Mouse (Mus musculus): ENCODE results near the gene Ppm1f.
"Not testable (repeated sequence)": the region's sequence is repeated elsewhere in the genome, so short reads cannot be mapped to it uniquely, and the experiment has no call there.

The Ppm1f gene

DNA sequence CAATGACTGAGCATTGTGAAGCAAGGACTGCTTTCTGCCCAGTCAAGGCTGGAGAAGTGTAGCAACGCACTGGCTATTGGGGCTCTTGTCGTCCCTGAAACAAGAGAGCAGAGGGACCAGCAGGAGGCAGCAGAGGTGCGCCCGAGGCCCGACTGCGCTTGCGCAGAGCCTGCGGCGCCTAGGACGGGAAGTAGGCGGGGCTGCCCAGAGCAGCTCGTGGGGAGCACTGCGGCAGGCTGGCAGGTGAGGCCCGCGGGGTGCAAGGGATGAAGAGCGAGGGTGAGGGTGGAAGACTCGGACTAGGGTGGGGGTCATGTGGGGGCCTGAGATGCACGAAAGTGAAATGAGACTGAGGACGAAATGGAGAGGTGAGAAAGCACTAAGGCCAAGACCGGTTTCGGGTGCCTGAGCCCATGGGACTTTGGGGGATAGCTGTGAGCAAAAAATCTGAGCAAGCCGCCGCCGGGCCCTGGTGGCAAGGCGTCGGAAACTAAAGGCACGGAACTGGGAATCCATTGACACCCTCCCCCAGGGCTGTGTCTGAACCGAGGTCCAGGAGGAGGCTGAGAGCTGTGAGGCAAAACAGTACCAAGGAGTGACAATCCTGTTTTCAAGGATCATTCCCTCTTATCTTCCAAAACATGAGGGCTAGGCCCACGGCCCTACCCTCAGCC lies at the start of gene Ppm1f:
TSS of gene Ppm1f (plus strand) at position 88 of the 674 bp plus-strand sequence.
- DNase-seq (ENCODE audit: low read depth): peak; percentile 98

DNA sequence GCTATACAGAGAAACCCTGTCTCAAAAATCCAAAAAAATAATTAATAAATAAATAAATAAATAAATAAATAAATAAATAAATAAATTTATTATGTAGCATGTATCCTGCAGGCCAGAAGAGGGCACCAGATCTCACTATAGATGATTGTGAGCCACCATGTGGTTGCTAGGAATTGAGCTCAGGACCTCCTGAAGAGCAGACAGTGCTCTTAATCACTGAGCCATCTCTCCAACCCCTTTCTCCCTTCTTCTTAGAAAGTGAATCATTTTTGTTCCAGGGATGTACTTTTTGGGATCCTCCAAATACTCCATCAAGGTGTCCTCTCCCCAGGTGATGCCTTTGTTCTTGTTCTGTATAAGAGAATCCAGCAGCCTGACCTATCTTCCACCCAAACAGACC lies 47.1 kb upstream of the Ppm1f start:
- DNase-seq (ENCODE audit: low read depth): no peak

DNA sequence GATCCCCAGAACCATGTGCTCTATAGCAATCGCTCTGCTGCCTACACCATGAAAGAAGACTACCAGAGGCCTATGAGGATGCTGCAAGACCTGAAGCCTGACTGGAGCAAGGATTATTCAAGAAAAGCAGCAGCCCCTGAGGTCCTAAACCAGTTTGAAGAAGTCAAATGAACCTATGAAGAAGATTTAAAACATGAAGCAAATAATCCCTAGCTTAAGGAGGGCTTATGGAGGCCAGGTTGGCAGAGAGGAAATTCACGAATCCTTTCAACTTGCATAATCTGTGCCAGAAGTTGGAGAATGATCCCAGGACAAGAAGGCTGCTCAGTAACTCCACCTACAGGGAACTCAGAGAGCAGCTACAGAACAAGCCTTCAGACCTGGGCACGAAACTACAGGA lies 43.9 kb upstream of the Ppm1f start:
- no peak for DNase-seq (ENCODE audit: low read depth)

DNA sequence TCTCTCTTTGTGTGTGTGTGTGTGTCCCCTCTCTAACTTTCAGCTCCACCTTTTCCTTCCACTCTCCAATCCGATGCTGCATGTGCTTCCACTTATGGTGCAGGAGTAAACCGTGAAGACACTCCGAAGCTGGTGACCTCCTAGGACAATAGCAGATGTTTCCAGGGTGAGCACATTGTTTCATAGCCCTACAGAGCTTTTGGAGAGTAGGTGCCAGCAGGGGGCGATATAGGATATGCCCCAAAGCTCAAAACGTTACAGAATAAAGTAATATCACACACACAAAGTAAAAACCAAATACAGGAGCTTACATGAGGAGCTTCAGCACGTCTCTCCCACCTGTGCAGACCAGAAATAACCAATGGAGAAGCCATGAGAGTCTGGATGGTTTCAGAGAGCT lies 41.4 kb upstream of the Ppm1f start:
- DNase-seq (ENCODE audit: low read depth): peak; percentile 86

DNA sequence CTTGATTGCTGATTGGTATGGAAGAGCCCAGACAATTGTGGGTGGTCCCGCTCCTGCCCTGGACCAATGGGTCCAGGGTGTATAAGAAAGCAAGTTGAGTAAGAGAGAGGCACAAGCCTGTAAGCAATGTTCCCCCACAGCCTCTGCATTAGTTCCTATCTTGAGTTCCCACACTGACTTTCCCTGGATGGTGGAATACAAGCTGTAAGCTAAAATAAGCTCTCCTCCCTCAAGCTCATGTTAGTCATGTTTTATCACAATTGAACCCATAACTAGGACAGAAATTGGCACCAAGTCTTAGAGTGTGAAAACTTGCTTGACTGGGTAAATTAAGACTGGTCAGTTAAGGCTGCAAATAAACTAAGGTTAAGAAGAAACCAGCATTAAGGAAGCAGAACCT lies 40.7 kb upstream of the Ppm1f start:
- DNase-seq (ENCODE audit: low read depth): no peak

DNA sequence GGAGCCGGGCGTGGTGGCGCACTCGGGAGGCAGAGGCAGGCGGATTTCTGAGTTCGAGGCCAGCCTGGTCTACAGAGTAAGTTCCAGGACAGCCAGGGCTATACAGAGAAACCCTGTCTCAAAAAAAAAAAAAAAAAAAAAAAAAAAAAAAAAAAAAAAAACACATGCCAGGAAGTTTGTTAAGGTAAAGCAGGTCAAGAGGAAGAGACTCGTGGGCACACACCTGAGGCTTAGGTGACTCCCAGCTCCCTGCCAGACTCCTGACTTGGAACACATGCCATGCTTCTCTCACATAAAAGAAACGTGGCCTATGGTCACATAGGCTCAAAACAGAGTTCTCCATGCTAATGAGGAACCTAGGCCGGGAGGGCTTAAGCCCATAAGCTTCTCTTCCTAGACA lies 40.2 kb upstream of the Ppm1f start:
- not testable (repeated sequence) for DNase-seq (ENCODE audit: low read depth)

DNA sequence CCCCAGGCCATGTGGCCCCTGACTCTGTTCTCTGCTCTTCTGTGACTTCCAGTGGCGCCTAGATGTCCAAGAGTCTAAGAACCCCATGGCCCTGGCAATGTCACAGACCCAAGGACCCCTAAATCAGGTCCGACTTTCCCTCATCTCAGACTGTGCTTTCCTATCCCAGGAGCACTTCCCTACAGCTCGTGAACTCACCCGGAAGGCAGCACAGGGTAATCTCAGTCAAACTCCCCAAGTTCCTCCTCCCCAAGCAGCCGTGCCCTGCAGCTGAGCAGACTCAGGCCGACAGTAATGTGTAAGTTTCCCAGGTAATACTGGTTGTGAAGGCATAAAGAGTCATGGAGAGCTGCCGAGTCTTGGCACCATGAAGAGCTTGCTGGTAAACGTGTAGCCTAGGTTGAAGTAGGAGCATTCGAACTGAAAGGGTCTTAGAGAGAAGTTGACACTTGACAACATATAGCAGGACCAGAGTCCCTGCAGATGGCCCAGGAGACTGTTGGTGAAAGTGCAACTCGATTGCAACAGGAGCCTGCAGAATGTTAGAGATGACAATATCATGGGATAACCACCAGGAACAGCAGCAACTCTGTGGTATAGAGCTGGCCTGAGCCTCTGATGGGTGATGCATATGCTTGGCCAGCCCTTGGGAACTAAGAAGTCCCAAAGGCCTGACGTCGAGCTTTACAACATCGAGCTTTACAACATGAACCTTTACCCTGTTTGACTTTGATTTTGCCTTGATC lies 39.4 kb upstream of the Ppm1f start:
- no peak for DNase-seq (ENCODE audit: low read depth)

DNA sequence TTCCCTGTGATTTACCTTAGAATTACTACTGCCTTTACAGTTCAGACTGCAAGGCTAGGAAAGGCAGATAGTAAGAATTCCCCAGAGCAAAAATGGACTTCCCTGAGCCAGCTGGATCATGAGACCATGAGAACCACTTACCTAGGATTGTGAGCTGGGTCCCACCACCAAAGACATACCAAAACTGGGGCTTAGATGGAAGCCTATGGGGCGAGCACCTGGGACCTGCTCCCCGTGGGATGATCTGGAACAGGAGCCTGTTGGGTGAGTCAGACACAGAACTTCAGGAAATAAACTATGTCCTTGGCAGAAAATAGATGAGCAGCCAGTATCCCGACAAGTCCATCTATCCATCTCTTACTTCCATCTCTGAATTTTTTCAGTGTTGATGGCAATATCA lies 34.0 kb upstream of the Ppm1f start:
- DNase-seq (ENCODE audit: low read depth): no peak

DNA sequence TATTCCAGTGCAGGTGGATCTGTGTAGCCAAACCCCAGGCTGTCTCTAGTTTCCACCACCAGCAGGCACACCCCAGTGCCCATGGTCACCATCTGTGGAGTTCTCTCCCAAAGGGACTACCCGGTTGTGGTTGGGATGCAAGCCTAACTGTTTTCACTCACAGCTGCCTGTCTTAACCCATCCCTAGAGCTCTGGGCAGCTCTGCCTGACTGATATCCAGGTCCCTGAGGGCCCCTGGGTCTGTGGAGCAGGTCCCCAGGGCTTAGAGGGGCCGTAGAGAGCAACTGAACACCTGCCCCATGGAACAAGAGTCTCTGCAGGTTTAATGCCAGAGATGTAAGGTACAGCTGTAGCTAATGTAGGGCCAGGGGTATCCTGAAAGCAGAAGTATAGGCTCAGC lies 32.3 kb upstream of the Ppm1f start, which contains the start of gene Igll1:
TSS of gene Igll1 (minus strand) at position 8 of the 400 bp plus-strand sequence.
- no peak for DNase-seq (ENCODE audit: low read depth)

DNA sequence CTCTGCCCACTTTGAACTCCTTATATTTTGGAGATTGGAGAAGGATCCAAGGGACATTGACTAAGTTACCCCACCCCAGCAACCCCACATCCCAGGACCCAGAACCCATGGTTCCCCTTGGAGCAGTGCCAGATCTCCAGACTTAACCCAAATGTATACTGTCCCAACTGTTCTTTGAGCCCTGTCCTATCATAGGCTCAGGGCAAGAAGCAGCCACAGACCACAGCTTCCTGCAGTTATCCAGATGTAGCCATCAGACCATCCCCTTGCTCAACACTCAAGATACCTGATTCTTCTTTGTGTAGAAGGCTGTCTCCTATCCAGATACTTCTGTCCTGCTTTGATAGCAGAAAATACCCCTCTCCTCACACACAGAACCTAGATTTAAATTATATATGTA lies 31.1 kb upstream of the Ppm1f start:
- DNase-seq (ENCODE audit: low read depth): peak; percentile 28

DNA sequence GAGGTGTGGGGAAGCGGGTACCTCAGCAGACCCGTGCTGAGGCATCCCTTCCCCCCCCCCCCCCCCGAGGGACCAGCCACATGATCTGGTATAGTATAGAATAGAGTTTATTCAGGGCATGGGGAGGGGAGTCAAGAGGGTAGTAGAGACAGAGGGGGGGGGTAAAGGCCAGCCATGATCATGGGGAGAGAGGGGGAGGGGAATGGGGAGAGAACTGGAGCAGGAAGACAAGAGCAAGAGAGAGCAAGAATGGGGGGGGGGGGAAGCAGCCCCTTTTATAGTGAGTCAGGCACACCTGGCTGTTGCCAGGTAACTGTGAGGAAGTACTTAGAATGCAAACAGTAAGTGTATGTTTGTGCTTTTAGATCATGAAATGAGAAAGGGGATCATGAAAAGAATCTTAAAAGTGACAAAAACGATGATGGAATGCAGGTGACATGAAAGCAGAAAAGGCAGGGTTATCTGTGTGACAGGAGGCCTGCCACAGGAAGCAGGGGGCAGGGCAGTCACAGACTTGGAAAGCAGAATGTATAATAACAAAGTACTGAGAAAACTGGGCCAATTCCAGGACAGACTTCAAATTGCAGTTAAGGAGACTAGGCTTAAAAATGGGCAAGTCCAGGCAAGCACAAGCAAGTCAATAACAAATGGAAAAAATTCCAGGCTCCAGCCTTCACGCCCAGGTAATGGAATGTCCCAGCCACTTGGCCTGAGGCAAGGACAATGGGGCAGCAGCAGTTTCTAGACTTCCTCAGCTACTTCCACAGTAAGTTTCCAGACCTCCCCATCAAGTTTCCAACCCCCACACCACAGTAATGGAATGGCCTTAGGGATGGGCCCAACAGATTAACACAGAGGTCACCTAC lies 30.3 kb upstream of the Ppm1f start:
- peak; percentile 70 for DNase-seq (ENCODE audit: low read depth)

DNA sequence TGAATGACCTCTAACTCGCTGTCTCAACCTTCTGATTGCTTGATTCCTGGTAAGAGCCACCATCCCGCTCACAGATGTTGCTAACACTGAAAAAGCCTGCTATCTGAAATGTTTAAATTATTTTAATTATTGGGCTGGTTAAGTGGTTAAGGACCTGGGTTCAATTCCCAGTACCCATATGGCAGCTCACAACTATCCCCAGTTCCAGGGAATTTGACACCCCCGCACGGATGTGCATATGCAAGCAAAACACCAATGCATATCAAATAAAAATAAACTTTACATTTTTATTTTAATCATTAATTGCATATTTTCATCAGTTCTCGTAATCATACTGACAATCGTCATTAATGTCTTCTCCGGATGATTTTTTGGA lies 26.0 kb upstream of the Ppm1f start:
- DNase-seq (ENCODE audit: low read depth): no peak

DNA sequence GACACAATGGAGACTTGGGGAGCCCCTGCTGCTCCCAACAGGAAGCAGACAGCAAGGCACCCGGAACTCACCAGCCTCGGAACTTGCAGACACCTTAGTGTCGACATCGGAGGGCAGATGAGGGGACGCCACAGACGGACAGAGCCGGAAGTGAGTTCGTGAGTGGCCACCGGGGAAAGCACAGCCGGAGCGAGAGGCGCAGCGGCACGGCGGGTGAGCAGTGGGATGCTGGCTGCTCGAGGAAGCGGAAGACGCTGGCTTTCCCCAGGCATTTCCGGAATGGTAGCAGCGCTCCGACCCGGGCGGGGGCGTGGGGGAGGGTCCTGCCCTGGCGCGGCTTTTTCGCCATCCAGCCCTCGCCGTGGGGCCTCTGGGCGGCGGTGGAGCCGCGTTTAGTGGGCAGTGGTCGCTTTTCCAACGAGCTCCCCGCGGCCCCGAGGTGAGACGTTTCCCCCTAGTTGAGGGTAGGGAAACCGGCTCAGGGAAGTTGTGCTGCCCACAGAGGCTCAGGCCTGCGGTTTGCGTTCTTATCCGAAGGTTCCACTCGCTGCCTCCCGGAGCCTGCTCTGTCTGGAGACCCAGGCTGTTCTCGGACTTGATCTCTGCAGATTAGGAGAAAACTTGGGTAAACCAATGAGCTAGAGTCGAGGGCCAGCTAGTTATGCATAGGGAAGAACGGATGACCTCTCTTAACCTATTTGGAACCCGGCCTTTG lies 25.5 kb upstream of the Ppm1f start, which contains the start of the genes Top3b and Vpreb1:
TSS of gene Top3b (plus strand) at position 120 of the 715 bp plus-strand sequence.
TSS of gene Vpreb1 (minus strand) at position 227 of the 715 bp plus-strand sequence.
- peak; percentile 95 for DNase-seq (ENCODE audit: low read depth)

DNA sequence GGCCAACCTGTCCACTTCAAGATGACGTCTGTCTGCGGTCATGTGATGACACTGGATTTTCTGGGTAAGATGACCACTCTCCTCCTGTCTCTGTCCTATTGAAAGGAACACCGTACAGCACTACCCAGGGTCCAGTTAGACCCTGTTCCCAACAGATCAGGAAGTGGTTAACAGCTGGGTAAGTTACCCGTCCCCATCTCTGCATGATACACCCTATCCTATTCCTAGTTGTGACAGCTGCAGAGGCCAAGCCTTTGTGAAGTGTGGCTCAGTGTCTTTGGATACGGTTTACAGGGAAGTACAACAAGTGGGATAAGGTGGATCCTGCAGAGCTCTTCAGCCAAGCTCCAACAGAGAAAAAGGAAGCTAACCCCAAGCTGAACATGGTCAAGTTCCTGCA lies 17.2 kb upstream of the Ppm1f start:
- no peak for DNase-seq (ENCODE audit: low read depth)

DNA sequence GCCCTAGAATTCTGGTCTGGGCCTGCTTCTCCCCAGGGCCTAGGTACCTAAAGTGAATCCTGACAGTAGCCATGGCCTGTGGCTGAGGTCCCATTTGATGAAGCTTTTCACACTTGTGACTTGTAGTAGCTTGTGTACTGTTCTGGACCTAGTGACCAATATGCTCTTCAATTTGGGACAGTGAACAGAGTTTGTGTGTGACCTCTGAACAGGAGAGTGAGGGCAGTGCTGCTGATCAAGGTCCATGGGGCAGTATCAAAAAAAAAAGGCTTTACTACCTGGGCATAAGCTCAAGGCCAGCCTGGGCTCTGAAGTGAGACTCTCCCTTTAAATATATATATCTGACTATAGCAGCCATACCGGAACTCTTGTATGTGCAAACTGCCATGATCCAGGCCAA lies 7.9 kb upstream of the Ppm1f start:
- DNase-seq (ENCODE audit: low read depth): no peak

DNA sequence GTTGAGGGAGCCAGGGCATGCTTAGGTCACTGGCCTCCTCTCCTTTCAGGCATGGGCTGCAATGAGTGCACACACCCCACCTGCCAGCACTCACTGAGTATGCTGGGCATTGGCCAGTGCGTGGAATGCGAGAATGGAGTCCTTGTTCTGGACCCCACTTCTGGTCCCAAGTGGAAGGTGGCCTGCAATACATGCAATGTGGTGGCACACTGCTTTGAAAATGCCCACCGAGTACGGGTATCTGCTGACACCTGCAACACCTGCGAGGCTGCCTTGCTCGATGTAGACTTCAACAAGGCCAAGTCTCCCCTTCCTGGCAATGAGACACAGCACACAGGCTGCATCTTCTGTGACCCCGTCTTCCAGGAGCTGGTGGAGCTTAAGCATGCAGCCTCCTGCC lies 3.9 kb upstream of the Ppm1f start:
- no peak for DNase-seq (ENCODE audit: low read depth)

DNA sequence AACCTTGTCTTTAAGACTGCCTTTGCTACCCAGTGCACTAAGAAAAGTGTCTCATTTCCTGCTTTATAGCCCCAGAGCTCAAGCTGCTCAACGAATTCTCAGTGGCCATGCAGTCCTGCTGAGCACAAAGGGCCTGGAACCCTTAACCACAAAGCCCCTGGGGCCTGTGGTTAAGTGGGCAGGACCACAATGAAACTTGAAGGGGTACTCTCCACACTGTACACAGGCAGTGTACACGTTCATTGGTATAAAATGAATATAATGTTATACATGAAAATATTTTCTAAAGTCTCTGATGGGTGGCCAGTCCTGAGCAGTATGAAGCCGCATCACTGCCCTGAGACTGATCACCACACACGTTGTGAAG lies 271 bp upstream of the Ppm1f start:
- DNase-seq (ENCODE audit: low read depth): no peak

DNA sequence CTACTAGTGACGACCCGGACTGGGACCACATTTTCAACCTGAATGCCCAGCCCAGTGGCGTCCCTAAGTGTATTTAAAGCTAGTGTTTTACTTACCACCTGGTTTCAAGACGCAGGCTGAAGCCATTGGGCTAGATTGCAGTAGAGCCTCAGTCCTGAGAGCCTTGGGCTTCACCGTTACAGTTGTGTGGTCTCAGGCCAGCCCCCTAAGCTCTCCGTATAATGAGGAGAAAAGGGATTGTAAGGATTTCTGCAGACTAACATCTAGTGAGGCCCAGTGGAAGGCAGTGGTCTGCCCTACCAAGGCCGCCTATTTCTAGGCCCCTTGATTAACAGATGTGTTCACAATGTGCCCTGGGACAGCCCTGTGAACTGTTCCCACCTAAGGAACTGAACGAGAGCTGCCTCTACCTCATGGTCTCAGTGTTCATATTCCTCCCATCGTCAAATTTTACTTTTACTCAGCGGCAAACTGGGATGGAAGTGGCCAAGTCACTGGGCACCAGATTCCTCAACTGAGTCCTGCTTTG lies 851 bp downstream of the Ppm1f start:
- no peak for DNase-seq (ENCODE audit: low read depth)

DNA sequence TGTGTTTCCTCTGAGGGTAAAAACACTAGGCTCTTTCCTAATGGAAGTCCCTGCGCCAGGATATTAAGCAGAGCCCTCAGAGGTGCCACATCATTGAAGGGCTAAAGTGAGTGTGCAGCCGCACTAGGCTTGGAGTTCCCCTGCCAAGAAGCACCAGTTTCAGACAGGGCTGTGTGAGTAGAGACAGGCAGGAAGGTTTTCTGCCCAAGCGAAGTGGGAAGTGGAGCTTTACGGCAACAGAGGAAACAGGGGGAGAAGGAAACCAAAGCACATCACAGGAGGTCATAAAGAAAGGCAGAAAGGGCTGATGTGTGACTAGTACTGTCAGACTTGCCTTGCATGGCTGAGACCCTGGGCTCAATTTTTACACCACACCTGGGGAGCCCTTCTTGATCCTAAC lies 6.1 kb downstream of the Ppm1f start:
- DNase-seq (ENCODE audit: low read depth): no peak

DNA sequence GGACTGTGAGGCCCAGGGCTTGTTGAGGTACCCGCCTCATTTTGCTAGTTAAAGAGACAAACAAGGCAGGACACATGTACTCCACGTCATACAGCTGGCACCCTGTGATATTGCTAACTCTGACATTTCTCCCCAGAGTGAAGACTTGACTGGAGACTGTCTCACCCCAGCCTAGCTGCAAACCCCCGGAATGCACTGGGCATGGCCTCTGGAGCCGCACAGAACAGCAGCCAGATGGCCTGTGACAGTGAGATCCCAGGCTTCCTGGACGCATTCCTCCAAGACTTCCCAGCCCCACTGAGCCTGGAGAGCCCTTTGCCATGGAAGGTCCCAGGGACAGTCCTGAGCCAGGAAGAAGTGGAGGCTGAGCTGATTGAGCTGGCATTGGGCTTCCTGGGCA lies 6.9 kb downstream of the Ppm1f start:
- no peak for DNase-seq (ENCODE audit: low read depth)

DNA sequence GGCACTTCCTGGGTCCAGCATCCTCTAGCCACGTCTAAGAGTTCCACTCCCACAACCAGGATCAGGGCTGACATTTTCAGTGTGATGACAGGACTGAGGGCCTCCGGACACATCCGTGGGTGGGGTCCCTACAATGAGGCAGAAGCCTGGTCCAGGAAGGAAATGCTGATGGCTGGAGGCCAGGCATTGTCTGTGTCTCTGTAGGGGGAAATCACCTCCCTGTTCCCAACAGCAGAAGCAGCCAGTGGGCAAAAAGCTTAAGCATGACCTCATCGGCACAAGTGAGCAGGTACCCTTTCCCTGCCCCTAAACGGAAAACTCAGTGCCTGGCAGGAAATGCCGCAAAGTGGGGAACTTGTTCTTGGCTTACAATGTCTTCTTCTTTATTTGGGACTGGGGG lies 11.5 kb downstream of the Ppm1f start:
- no peak for DNase-seq (ENCODE audit: low read depth)
